Mouse (Mus musculus) embryonic facial prominence, embryonic 12.5 days (tissue): Measurements from ENCODE around the gene Fgf8. TPM values are rescaled to one million over a fixed set of nuclear protein-coding genes. Genes with fewer than 3 reads are reported as not detected.

Source experiments
- ATAC-seq: fragments of 200-750 bp; cut with Nextera tagmentation; 2 replicates; pipeline ENCODE4 v1.8.0; 2017; ENCODE audit not compliant: insufficient number of reproducible peaks, insufficient read depth, low FRiP score, low TSS enrichment
- H3K27ac ChIP-seq: fragments of 300-500 bp; sonication (generic); 2 replicates; pipeline ENCODE4 v1.5.1; 2016; ENCODE audit warnings: mild to moderate bottlenecking
- H3K27me3 ChIP-seq: fragments of 300-500 bp; sonication (generic); 2 replicates; pipeline ENCODE4 v1.6.1; 2016; ENCODE audit warnings: mild to moderate bottlenecking, moderate library complexity
- H3K36me3 ChIP-seq: fragments of 300-500 bp; sonication (generic); 2 replicates; pipeline ENCODE4 v1.6.1; 2016; ENCODE audit warnings: mild to moderate bottlenecking
- H3K4me1 ChIP-seq: fragments of 300-500 bp; sonication (generic); 2 replicates; pipeline ENCODE4 v1.6.1; 2016
- H3K4me2 ChIP-seq: fragments of 300-500 bp; sonication (generic); replicated peaks from 2 replicates; pipeline ENCODE4 v1.6.1; 2016; ENCODE audit warnings: mild to moderate bottlenecking, moderate library complexity
- H3K4me3 ChIP-seq: fragments of 300-500 bp; sonication (generic); 2 replicates; pipeline ENCODE4 v1.5.1; 2016; ENCODE audit warnings: mild to moderate bottlenecking
- H3K9ac ChIP-seq: fragments of 300-500 bp; sonication (generic); 2 replicates; pipeline ENCODE4 v1.6.1; 2016; ENCODE audit warnings: mild to moderate bottlenecking, moderate library complexity
- H3K9me3 ChIP-seq: fragments of 300-500 bp; sonication (generic); 2 replicates; pipeline ENCODE4 v1.6.1; 2016; ENCODE audit warnings: mild to moderate bottlenecking, moderate library complexity
- WGBS: fragments of 180-500 bp; shearing (Covaris S2); methylation state at CpG from one replicate; pipeline ENCODE4 v1.1.7; 2016; 5-methylcytosine and 5-hydroxymethylcytosine counted together
- polyA plus RNA-seq: library from polyadenylated mRNA; unstranded; fragments of >200 nt; fragmentation: Nextera tagmentation; extraction: Ambion mirVana; gene quantifications from 2 replicates; pipeline ENCODE4 v1.2.1, GENCODE M21; 2016

Fgf8 gene
- polyA plus RNA-seq, 1 experiment from 2014 or later = 3.5 TPM

DNA sequence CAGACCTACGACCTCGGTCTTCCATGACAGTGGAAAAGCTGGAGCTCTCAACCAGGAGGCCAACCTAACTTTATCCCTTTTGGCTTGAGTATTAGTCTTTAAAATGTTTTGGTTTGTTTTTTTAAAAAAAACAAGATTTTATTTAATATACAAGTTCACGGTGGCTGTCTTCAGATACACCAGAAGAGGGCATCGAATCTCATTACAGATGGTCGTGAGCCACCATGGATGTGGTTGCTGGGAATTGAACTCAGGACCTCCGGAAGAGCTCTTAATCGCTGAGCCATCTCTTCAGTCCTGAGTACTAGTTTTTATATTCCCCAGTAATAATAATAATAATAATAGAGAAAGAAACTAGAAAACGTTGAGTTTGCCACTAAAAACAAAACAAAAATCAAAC, 39.0 kb upstream of the Fgf8 start:
- Histone ChIP-seq H3K36me3 (peaks cover 34% of the 10 kb centered on the region), H3K4me3 (peak overlapping the region; percentile 99), H3K27ac (no peak overlapping the region), H3K4me1 (peaks cover 20% of the 10 kb centered on the region), H3K27me3 (no peaks in the 10 kb centered on the region), H3K9me3 (no peaks in the 10 kb centered on the region), H3K9ac (peak overlapping the region; percentile 99), H3K4me2 (peak overlapping the region; percentile 70)
- WGBS = 66% methylated on average over 8 of the region's 8 CpGs
- no peak for ATAC-seq

DNA sequence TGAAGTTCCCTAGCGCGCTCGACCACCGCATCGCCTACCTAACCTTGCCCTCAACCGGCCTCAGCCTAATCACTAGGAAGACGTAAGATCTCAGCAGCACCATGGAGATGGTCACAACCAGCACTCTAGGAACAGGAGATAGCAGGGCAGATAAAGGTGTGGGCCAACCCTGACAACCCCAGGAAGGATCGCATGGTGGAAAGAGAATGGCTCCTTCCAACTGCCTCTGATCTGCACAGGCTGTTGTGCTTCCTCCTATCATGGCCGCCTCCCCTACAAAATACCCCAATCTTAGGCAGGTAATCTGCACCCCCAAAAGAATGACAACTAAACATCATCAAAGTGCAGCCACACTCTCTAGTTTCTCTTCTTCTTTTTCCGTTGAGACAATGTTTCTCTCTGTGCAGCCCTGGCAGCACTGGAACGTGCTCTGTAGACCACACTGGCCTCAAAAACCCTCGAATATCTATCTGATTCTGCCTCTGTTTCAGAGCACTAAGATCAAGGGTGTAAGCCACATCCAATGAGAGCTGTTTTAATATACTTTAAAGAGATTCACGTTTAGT, 37.7 kb upstream of the Fgf8 start:
- Histone ChIP-seq H3K27me3 (no peaks in the 10 kb centered on the region), H3K36me3 (peaks cover 47% of the 10 kb centered on the region), H3K9me3 (no peaks in the 10 kb centered on the region), H3K4me3 (0 out of 2 replicates have a peak overlapping the region, but pooled peaks have one; percentile 5), H3K9ac (no peak overlapping the region), H3K4me2 (peak overlapping the region; percentile 70), H3K27ac (no peak overlapping the region), H3K4me1 (peaks cover 20% of the 10 kb centered on the region)
- ATAC-seq = no peak
- 89% methylated on average over 13 of the region's 13 CpGs for WGBS

DNA sequence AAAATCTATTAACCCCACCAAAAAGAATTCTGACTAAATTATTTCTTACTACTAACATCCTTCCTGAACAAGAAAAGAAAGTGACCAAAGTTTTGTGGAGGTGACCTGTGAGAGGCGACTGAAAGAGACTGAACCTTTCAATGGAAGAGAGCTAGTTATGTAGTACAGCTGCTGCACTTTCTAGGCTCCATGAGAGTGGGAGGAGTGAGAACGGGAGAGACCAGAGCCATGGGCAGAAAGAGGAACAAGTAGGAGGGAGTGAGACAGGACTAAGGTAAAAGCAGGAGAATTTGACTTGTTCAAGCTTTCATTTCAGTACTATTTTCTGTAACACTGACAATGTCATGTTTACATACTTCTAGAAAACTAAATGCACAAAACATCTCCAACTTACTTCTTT, 32.8 kb upstream of the Fgf8 start:
- Histone ChIP-seq H3K9ac (no peak overlapping the region), H3K9me3 (no peaks in the 10 kb centered on the region), H3K27me3 (no peaks in the 10 kb centered on the region), H3K4me1 (peaks cover 4% of the 10 kb centered on the region), H3K27ac (no peak overlapping the region), H3K36me3 (peaks cover 92% of the 10 kb centered on the region), H3K4me3 (no peak overlapping the region), H3K4me2 (no peak overlapping the region)
- WGBS = 84% methylated on average over 2 of the region's 2 CpGs
- ATAC-seq = no peak

DNA sequence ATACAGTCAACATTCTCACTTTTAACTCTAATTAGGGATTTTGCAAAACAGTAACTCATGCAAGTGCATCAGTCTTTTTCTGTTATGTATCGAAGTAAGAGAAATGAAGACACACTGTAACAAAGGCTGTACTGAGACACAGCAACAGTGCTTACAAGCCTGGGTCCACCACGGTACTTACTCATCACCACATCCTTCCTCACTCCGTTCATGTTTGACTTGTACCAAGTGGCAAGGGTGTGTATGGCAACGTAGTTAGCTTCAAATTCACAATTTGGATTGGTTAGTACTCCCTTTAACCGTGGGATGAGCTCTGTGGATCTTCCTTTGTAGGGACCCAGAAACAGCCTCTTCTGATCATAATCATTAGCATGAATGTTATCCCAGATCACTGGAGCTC, 28.8 kb upstream of the Fgf8 start:
- no peak overlapping the region for H3K27ac ChIP-seq
- no peaks in the 10 kb centered on the region for H3K4me1 ChIP-seq
- 91% methylated on average over 5 of the region's 5 CpGs for WGBS
- H3K9me3 ChIP-seq = no peaks in the 10 kb centered on the region
- ATAC-seq = no peak
- no peak overlapping the region for H3K4me2 ChIP-seq
- H3K36me3 ChIP-seq = peaks cover 96% of the 10 kb centered on the region
- H3K4me3 ChIP-seq = no peak overlapping the region
- H3K27me3 ChIP-seq = no peaks in the 10 kb centered on the region
- H3K9ac ChIP-seq = no peak overlapping the region

DNA sequence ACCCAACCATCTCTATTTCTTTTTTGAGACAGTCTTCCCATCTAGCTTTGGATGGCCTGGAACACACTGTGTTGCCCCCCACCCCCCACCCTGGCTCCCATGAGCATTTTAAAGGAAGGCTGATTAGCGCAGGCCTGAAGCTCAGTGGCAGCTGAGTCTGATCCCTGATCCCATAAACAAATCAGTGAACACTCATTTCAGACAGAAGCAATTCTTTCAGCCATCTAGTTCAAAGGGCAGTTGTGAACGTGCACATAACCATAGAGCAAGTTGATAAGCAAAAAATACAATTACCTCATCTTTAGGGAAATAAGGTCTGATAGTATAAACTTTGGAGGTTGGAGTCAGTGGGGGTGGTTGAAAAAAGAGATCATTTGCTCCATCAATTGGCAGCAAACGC, 18.1 kb upstream of the Fgf8 start:
- Histone ChIP-seq H3K36me3 (peaks cover 90% of the 10 kb centered on the region), H3K4me3 (no peak overlapping the region), H3K4me2 (no peak overlapping the region), H3K27me3 (no peaks in the 10 kb centered on the region), H3K9ac (no peak overlapping the region), H3K27ac (no peak overlapping the region), H3K9me3 (no peaks in the 10 kb centered on the region), H3K4me1 (no peaks in the 10 kb centered on the region)
- ATAC-seq = no peak
- 93% methylated on average over 3 of the region's 3 CpGs for WGBS

DNA sequence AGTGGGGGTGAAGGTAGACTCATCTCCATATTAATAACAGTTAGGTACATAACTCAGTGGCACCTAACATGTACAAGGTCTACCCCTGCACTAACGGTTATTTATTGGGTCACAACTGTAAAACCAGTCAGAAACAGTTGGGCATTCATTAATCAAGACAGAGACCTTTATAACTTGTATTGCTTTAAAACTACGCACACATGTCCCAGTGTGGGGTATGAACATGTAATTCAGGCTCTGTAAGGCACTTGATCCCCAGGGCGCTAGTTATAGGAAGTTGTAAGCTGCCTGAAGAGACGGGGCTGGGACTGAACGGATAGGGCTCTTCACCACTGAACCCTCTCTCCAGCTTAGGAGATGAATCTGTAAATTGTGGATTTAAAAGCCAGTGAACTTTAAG, 16.0 kb upstream of the Fgf8 start:
- Histone ChIP-seq H3K27me3 (no peaks in the 10 kb centered on the region), H3K4me2 (no peak overlapping the region), H3K36me3 (peaks cover 92% of the 10 kb centered on the region), H3K4me3 (no peak overlapping the region), H3K27ac (no peak overlapping the region), H3K4me1 (no peaks in the 10 kb centered on the region), H3K9ac (no peak overlapping the region), H3K9me3 (no peaks in the 10 kb centered on the region)
- WGBS = 91% methylated on average over 5 of the region's 5 CpGs
- no peak for ATAC-seq

DNA sequence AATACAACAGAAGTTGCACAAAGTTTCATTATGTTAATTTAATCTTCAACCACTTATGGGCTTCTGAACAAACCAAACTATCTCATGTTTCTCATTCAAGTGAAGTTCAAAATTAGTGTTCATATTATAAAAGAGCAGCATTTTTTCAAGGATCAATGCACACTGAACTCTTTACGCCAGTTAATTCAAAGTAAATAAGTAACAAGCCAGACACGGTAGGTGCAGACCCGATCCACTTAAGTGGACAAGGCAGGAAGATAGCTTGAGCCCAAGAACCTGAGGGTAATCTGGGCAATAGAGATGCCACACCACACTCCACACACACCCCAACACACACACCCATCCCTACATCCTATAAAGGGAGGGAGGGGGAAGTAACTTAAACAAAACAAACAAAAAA, 10.8 kb upstream of the Fgf8 start:
- H3K4me3 ChIP-seq = no peak overlapping the region
- no peak for ATAC-seq
- H3K9ac ChIP-seq = no peak overlapping the region
- H3K9me3 ChIP-seq = no peaks in the 10 kb centered on the region
- H3K36me3 ChIP-seq = peaks cover 65% of the 10 kb centered on the region
- peaks cover 6% of the 10 kb centered on the region for H3K4me1 ChIP-seq
- no peak overlapping the region for H3K27ac ChIP-seq
- WGBS = 93% methylated on average over 3 of the region's 3 CpGs
- H3K27me3 ChIP-seq = no peaks in the 10 kb centered on the region
- no peak overlapping the region for H3K4me2 ChIP-seq

DNA sequence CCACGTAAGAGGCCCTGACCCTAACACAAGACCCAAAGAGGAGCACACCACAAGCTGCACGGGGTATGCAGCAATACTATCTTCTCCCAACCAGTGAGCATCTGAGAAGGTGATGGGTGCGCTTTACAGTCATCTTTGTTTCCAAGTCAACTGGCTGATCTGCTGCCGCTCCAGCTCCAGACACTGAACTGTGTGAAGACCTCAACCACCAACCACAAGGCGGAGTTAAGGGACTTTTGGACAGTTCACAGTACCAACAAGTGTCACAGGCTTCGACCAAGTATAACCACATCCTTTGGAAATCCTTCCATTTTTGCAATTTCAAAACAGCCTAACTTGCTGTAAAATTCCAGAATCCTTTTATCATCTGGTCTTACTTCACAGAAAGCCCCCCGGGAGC, 9.2 kb upstream of the Fgf8 start:
- H3K4me2 ChIP-seq = no peak overlapping the region
- WGBS = 90% methylated on average over 7 of the region's 7 CpGs
- H3K27ac ChIP-seq = no peak overlapping the region
- H3K27me3 ChIP-seq = peaks cover 3% of the 10 kb centered on the region; the same call in 1 of the 2 replicates
- ATAC-seq = no peak
- no peaks in the 10 kb centered on the region for H3K9me3 ChIP-seq
- peaks cover 19% of the 10 kb centered on the region for H3K4me1 ChIP-seq
- no peak overlapping the region for H3K4me3 ChIP-seq
- peaks cover 48% of the 10 kb centered on the region for H3K36me3 ChIP-seq
- no peak overlapping the region for H3K9ac ChIP-seq

DNA sequence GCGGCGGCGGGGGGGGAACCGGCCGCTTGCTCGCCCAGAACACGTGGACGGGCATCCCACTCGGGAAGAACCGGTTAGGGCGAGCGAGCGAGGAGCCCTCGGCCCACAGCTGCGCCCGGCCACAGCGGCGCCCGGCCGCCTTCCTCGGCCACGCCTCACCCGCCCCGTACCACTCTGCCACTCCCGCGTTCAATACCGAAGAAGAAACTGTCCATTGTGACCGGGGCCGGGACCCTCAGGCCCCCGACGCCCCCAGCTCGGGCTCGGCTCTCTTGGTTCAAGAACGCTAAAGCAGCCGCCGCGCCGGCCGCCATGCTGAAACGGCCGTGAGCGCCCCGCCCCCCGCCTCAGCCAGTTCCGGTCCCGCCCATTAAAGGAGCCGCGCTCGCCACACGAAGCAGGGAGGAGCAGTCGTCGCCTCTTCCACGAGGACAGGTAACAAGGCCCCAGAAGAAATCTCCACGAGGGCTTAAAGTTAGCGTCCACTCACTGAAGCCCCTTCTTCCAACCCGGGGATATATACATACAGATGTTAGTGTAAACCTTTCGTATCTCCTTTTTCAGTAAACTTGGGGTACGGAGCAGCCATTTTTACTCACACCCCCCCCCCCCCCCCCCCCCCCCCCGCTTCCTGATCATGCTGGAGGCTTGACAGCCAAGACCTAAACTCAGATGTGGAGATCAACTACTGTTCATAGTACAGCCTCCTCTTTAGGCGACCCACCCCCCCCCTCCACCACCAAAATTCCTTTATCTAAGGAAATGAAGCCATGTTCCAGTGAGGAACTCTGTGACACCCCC, 6.7 kb upstream of the Fgf8 start, which contains the start of gene Npm3:
Gene Npm3, minus strand, starts transcription at position 349 of the 801 bp plus-strand sequence.
- no peaks in the 10 kb centered on the region for H3K9me3 ChIP-seq
- H3K27ac ChIP-seq = no peak within 1 kb of the TSS
- H3K4me2 ChIP-seq = peak within 1 kb of the TSS; percentile 94
- peak within 1 kb of the TSS; percentile 76 for H3K9ac ChIP-seq
- peaks cover 25% of the 10 kb centered on the region for H3K4me1 ChIP-seq
- H3K27me3 ChIP-seq = peaks cover 27% of the 10 kb centered on the region
- WGBS = under 1% methylated on average over 59 of the region's 60 CpGs
- H3K4me3 ChIP-seq = peak within 1 kb of the TSS; percentile 75
- ATAC-seq = peak; percentile 59
- H3K36me3 ChIP-seq = peaks cover 25% of the 10 kb centered on the region

DNA sequence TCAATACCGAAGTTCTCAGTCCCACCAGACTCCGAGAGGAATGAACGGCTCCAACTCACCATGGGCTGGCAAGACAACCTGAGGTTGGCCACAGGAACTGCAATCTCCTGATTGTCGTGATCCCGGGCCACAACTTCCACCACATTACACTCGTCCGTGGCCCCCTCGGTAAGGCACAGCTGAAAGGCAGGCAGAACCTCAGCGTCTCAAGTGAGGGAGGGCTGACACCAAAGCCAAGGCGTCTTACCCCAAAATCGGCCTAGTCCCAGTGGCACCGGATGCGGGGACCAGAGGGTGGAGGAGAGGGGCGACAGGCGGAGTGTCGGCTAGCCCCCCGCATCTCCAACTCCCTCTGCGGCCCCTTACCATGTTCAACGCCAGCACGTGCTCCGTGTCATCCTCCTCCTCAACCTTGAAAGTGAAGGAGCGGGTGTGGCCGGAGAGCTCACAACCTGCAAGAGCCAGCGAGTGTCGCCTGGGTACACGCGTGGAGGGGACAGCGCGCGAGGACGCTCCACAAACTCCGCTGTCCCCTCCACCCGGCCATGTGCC, 6.1 kb upstream of the Fgf8 start:
- Histone ChIP-seq H3K27me3 (peaks cover 34% of the 10 kb centered on the region), H3K9ac (peak overlapping the region; percentile 76), H3K27ac (no peak overlapping the region), H3K9me3 (no peaks in the 10 kb centered on the region), H3K4me2 (peak overlapping the region; percentile 94), H3K4me3 (peak overlapping the region; percentile 75), H3K36me3 (peaks cover 18% of the 10 kb centered on the region), H3K4me1 (peaks cover 25% of the 10 kb centered on the region)
- WGBS = 1% methylated on average over 33 of the region's 33 CpGs
- peak; percentile 24; the same call in 1 of the 2 replicates for ATAC-seq

DNA sequence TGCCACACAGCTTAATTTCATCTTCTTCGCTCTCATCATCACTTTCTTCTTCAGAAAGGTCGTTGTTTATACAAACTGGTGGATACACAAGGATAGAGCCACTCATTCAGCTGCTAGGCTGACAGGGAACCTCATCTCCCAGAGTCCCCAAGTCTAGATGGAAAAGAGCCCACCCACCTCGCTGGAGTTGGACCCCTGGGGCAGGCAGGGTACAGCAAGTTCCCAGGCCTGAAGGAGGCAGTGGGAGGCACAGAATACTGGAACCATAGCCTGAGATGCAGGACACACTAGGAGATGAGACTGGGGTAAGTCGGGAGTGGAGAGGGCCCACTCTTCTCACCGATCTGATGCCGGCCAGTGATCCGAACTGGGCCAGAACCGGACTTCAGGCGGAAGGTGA, 5.5 kb upstream of the Fgf8 start:
- H3K4me3 ChIP-seq = peak overlapping the region; percentile 75
- no peak for ATAC-seq
- H3K27ac ChIP-seq = no peak overlapping the region
- peaks cover 40% of the 10 kb centered on the region for H3K27me3 ChIP-seq
- H3K9ac ChIP-seq = no peak overlapping the region
- no peaks in the 10 kb centered on the region for H3K9me3 ChIP-seq
- H3K4me1 ChIP-seq = peaks cover 27% of the 10 kb centered on the region
- 57% methylated on average over 9 of the region's 9 CpGs for WGBS
- H3K4me2 ChIP-seq = peak overlapping the region; percentile 94
- peaks cover 15% of the 10 kb centered on the region for H3K36me3 ChIP-seq
